Mouse (Mus musculus): ENCODE measurements at regions not wholly inside any gene's neighbourhood (a gene's known extent, or its start where the extent isn't known, plus 50 kb on each side); places are given as distances from the start of the nearest gene placed in this dataset.

GRCm38 (mm10) chr15:62734900-62735299 is 1110.1 kb downstream of the Gsdmc2 start:
- no peak overlapping the region for H3K27ac ChIP-seq (ENCODE audit: control insufficient read depth, low read depth, low read length)
- peak; percentile 10 for DNase-seq (ENCODE audit: low read depth, low spot score)
- H3K27me3 ChIP-seq (ENCODE audit: control insufficient read depth in 1 of 2, insufficient read depth in 2 of 2, low read length in 2 of 2) = no peaks in the 10 kb centered on the region
- peak overlapping the region in 1 of 2 experiments; percentile 9; a peak in 1 of 4 replicates for H3K4me3 ChIP-seq (ENCODE audit: control insufficient read depth in 1 of 2, insufficient read depth in 1 of 2, low read depth in 2 of 2, low read length in 2 of 2)
- H3K9ac ChIP-seq (ENCODE audit: control insufficient read depth, low read depth, low read length, poor library complexity, severe bottlenecking) = no peak overlapping the region
- H3K36me3 ChIP-seq (ENCODE audit: control insufficient read depth in 1 of 2, insufficient read depth in 2 of 2, low read length in 2 of 2) = no peaks in the 10 kb centered on the region
- H3K9me3 ChIP-seq (replicated peaks; ENCODE audit: insufficient read depth, low read length) = no peaks in the 10 kb centered on the region
- no peak for TF ChIP-seq MEF2A (IDR thresholded peaks at IDR 0.05; ENCODE audit: extremely low read depth, insufficient replicate concordance, low read depth, low read length, poor library complexity, severe bottlenecking)
- no peak for TF ChIP-seq TCF12 (IDR thresholded peaks at IDR 0.05; ENCODE audit: low read depth, low read length)
- no peak for TF ChIP-seq NRF1 (IDR thresholded peaks at IDR 0.05; ENCODE audit: insufficient read depth, low read depth, low read length, poor library complexity, severe bottlenecking)
- no peak for TF ChIP-seq GATA1 (IDR thresholded peaks at IDR 0.05; ENCODE audit: low read depth, low read length)
- TF ChIP-seq POLR2AphosphoS5 (IDR thresholded peaks at IDR 0.05; ENCODE audit: borderline replicate concordance, low read depth, low read length) = no peak
- TF ChIP-seq USF2 (IDR thresholded peaks at IDR 0.05; ENCODE audit: borderline replicate concordance in 1 of 2, insufficient read depth in 1 of 2, low read depth in 1 of 2, low read length in 2 of 2) = no peak
- TF ChIP-seq CHD2 (IDR thresholded peaks at IDR 0.05; ENCODE audit: low read length) = no peak
- H3K79me2 ChIP-seq (ENCODE audit: control insufficient read depth, insufficient read depth, low read length, poor library complexity) = no peaks in the 10 kb centered on the region
- no peaks in the 10 kb centered on the region for H3K4me1 ChIP-seq (ENCODE audit: control insufficient read depth in 1 of 2, insufficient read depth in 2 of 2, low read length in 2 of 2)

GRCm38 (mm10) chr15:62730524-62730923 is 1114.5 kb downstream of the Gsdmc2 start:
- H3K9me3 ChIP-seq (replicated peaks; ENCODE audit: insufficient read depth, low read length) = no peaks in the 10 kb centered on the region
- no peaks in the 10 kb centered on the region for H3K4me1 ChIP-seq (ENCODE audit: control insufficient read depth in 1 of 2, insufficient read depth in 2 of 2, low read length in 2 of 2)
- TF ChIP-seq MAFK (IDR thresholded peaks at IDR 0.05; ENCODE audit: borderline replicate concordance, low read depth, low read length) = no peak
- TF ChIP-seq MEF2A (IDR thresholded peaks at IDR 0.05; ENCODE audit: extremely low read depth, insufficient replicate concordance, low read depth, low read length, poor library complexity, severe bottlenecking) = no peak
- H3K27me3 ChIP-seq (ENCODE audit: control insufficient read depth in 1 of 2, insufficient read depth in 2 of 2, low read length in 2 of 2) = no peaks in the 10 kb centered on the region
- DNase-seq (ENCODE audit: low read depth, low spot score) = no peak
- no peak overlapping the region for H3K27ac ChIP-seq (ENCODE audit: control insufficient read depth, low read depth, low read length)
- H3K36me3 ChIP-seq (ENCODE audit: control insufficient read depth in 1 of 2, insufficient read depth in 2 of 2, low read length in 2 of 2) = no peaks in the 10 kb centered on the region
- no peak overlapping the region for H3K4me3 ChIP-seq (ENCODE audit: control insufficient read depth in 1 of 2, insufficient read depth in 1 of 2, low read depth in 2 of 2, low read length in 2 of 2)
- H3K79me2 ChIP-seq (ENCODE audit: control insufficient read depth, insufficient read depth, low read length, poor library complexity) = no peaks in the 10 kb centered on the region
- no peak overlapping the region for H3K9ac ChIP-seq (ENCODE audit: control insufficient read depth, low read depth, low read length, poor library complexity, severe bottlenecking)

GRCm38 (mm10) chr15:62714265-62714664 is 1130.7 kb downstream of the Gsdmc2 start:
- Histone ChIP-seq H3K4me1 (ENCODE audit: control insufficient read depth in 1 of 2, insufficient read depth in 2 of 2, low read length in 2 of 2) (no peaks in the 10 kb centered on the region), H3K9me3 (replicated peaks; ENCODE audit: insufficient read depth, low read length) (no peaks in the 10 kb centered on the region), H3K79me2 (ENCODE audit: control insufficient read depth, insufficient read depth, low read length, poor library complexity) (no peaks in the 10 kb centered on the region), H3K27me3 (ENCODE audit: control insufficient read depth in 1 of 2, insufficient read depth in 2 of 2, low read length in 2 of 2) (peaks cover 0 to 2% of the 10 kb centered on the region in 2 experiments; a peak in 1 of 4 replicates), H3K4me3 (ENCODE audit: control insufficient read depth in 1 of 2, insufficient read depth in 1 of 2, low read depth in 2 of 2, low read length in 2 of 2) (no peak overlapping the region), H3K36me3 (ENCODE audit: control insufficient read depth in 1 of 2, insufficient read depth in 2 of 2, low read length in 2 of 2) (no peaks in the 10 kb centered on the region), H3K9ac (ENCODE audit: control insufficient read depth, low read depth, low read length, poor library complexity, severe bottlenecking) (no peak overlapping the region), H3K27ac (ENCODE audit: control insufficient read depth, low read depth, low read length) (no peak overlapping the region)
- no peak for DNase-seq (ENCODE audit: low read depth, low spot score)
- TF ChIP-seq POLR2AphosphoS2 (IDR thresholded peaks at IDR 0.05; ENCODE audit: low read length) (no peak), ZNF384 (IDR thresholded peaks at IDR 0.05; ENCODE audit: low read depth, low read length) (no peak), MAX (IDR thresholded peaks at IDR 0.05; ENCODE audit: low read length) (no peak), UBTF (IDR thresholded peaks at IDR 0.05; ENCODE audit: borderline replicate concordance, insufficient read depth, low read depth, low read length) (no peak), GATA1 (IDR thresholded peaks at IDR 0.05; ENCODE audit: low read depth, low read length) (no peak), POLR2A (IDR thresholded peaks at IDR 0.05; ENCODE audit: control insufficient read depth in 1 of 2, insufficient read depth in 1 of 2, low read depth in 1 of 2, low read length in 2 of 2, poor library complexity in 1 of 2) (no peak), RAD21 (IDR thresholded peaks at IDR 0.05; ENCODE audit: low read depth, low read length) (no peak), POLR2AphosphoS5 (IDR thresholded peaks at IDR 0.05; ENCODE audit: borderline replicate concordance, low read depth, low read length) (no peak), NELFE (IDR thresholded peaks at IDR 0.05; ENCODE audit: low read depth, low read length) (no peak), JUND (IDR thresholded peaks at IDR 0.05; ENCODE audit: low read depth, low read length) (no peak), MEF2A (IDR thresholded peaks at IDR 0.05; ENCODE audit: extremely low read depth, insufficient replicate concordance, low read depth, low read length, poor library complexity, severe bottlenecking) (no peak), MAFK (IDR thresholded peaks at IDR 0.05; ENCODE audit: borderline replicate concordance, low read depth, low read length) (no peak), E2F4 (IDR thresholded peaks at IDR 0.05; ENCODE audit: borderline replicate concordance, low read depth, low read length) (no peak), CHD1 (IDR thresholded peaks at IDR 0.05; ENCODE audit: low read depth, low read length) (no peak), MAZ (IDR thresholded peaks at IDR 0.05; ENCODE audit: low read depth, low read length) (no peak), ZC3H11A (IDR thresholded peaks at IDR 0.05; ENCODE audit: low read depth, low read length) (no peak), MXI1 (IDR thresholded peaks at IDR 0.05; ENCODE audit: low read depth, low read length) (no peak), BHLHE40 (IDR thresholded peaks at IDR 0.05; ENCODE audit: borderline replicate concordance, low read depth, low read length) (no peak), GABPA (IDR thresholded peaks at IDR 0.05; ENCODE audit: low read depth, low read length) (no peak), TCF12 (IDR thresholded peaks at IDR 0.05; ENCODE audit: low read depth, low read length) (no peak)
